Mouse (Mus musculus): ENCODE measurements around the gene Wdr11. TPM values are rescaled to one million over a fixed set of nuclear protein-coding genes. Genes with fewer than 3 reads are reported as not detected.

The Wdr11 gene
- polyA plus RNA-seq, 1 experiment from 2014 or later = 49.5 TPM

DNA sequence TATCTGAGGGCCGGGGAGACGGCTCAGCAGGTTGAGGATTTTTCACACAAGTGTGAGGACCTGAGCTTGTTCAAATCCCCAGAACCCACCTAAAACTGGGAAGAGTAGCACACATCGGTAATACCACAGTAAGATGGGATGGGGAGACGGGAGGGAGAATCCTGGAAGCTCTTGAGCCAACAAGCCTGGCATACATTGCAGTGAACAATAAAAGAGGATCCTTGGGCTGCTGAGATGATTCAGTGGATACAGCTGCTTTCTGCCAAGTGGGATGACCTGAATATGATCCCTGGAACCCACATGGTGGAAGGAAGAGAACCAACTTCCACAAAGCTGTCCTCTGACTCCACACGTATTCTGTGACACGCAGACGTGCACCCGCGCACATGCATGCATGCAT is 68.9 kb downstream of the Wdr11 start:
- 58% methylated on average over 9 of the region's 9 CpGs for WGBS
- H3K4me2 ChIP-seq (replicated peaks; ENCODE audit: low read depth, low read length) = no peak overlapping the region
- H3K27ac ChIP-seq (ENCODE audit: low read depth, low read length) = no peak overlapping the region
- H3K4me3 ChIP-seq (ENCODE audit: low read length) = no peak overlapping the region
- H3K36me3 ChIP-seq (ENCODE audit: control insufficient read depth, insufficient read depth, low read length) = no peaks in the 10 kb centered on the region
- no peak for ATAC-seq (ENCODE audit: low FRiP score, low TSS enrichment)
- H3K9me3 ChIP-seq (ENCODE audit: control insufficient read depth, low read length) = no peaks in the 10 kb centered on the region
- no peaks in the 10 kb centered on the region for H3K27me3 ChIP-seq (ENCODE audit: control insufficient read depth, insufficient read depth, low read length)
- H3K4me1 ChIP-seq (ENCODE audit: control insufficient read depth, insufficient read depth, low read length) = peaks cover 28% of the 10 kb centered on the region
- no peak overlapping the region for H3K9ac ChIP-seq (ENCODE audit: low read depth, low read length)

- peaks cover 21% of the 10 kb centered on the region for H3K4me1 ChIP-seq (ENCODE audit: control insufficient read depth, insufficient read depth, low read length)
- 63% methylated on average over 16 of the region's 16 CpGs for WGBS
- no peaks in the 10 kb centered on the region for H3K36me3 ChIP-seq (ENCODE audit: control insufficient read depth, insufficient read depth, low read length)
- no peak overlapping the region for H3K4me3 ChIP-seq (ENCODE audit: low read length)
- H3K9me3 ChIP-seq (ENCODE audit: control insufficient read depth, low read length) = no peaks in the 10 kb centered on the region
- H3K27ac ChIP-seq (ENCODE audit: low read depth, low read length) = no peak overlapping the region
- H3K27me3 ChIP-seq (ENCODE audit: control insufficient read depth, insufficient read depth, low read length) = no peaks in the 10 kb centered on the region
- ATAC-seq (ENCODE audit: low FRiP score, low TSS enrichment) = no peak
- 0 out of 2 replicates have a peak overlapping the region, but pooled peaks have one; percentile 5 for H3K9ac ChIP-seq (ENCODE audit: low read depth, low read length)
- H3K4me2 ChIP-seq (replicated peaks; ENCODE audit: low read depth, low read length) = no peak overlapping the region
These were observed 70.6 kb downstream of the Wdr11 start for GRCm38 (mm10) chr7:129662051-129662789.

DNA sequence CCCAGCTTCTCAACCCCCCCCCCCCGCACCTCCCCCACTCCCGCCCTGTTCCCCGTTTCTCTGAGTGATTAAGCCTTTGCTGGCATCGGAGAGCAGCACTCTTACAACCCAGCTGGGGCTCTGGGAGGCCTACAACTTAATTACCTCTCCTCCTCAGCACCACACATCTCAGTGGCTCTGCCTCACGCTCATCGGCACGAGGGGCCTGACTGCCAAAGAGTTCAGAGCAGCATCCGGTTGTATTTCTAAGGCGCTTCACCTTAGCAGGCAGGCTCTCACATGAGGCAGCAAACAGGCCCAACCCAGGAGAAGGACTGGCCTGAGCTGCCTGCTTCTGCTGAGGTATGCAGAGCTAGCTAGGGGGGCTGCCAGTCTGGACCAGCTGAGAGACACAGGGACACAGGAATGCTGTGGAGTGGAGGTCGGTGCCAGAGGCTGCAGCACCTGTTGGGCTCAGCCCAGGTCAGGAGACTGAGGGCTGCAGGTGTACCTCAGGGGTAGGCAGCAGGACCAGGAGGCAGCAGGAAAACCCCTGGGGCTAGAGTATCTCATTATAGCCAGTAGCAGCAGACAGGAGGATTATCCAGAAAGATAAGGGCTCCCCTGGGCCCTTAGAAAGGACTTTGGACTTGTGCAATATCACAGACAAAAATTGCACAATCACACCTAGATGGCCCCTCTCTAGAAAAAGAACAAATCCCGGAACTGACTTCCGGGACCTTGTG is 72.3 kb downstream of the Wdr11 start:
- H3K36me3 ChIP-seq (ENCODE audit: control insufficient read depth, insufficient read depth, low read length) = no peaks in the 10 kb centered on the region
- peaks cover 21% of the 10 kb centered on the region for H3K4me1 ChIP-seq (ENCODE audit: control insufficient read depth, insufficient read depth, low read length)
- 0 out of 2 replicates have a peak overlapping the region, but pooled peaks have one; percentile 13 for H3K9ac ChIP-seq (ENCODE audit: low read depth, low read length)
- 19% methylated on average over 12 of the region's 12 CpGs for WGBS
- no peak overlapping the region; the same call in 1 of the 2 replicates for H3K27ac ChIP-seq (ENCODE audit: low read depth, low read length)
- H3K4me3 ChIP-seq (ENCODE audit: low read length) = no peak overlapping the region
- no peaks in the 10 kb centered on the region for H3K27me3 ChIP-seq (ENCODE audit: control insufficient read depth, insufficient read depth, low read length)
- H3K9me3 ChIP-seq (ENCODE audit: control insufficient read depth, low read length) = no peaks in the 10 kb centered on the region
- ATAC-seq (ENCODE audit: low FRiP score, low TSS enrichment) = peak; percentile 73
- no peak overlapping the region for H3K4me2 ChIP-seq (replicated peaks; ENCODE audit: low read depth, low read length)

DNA sequence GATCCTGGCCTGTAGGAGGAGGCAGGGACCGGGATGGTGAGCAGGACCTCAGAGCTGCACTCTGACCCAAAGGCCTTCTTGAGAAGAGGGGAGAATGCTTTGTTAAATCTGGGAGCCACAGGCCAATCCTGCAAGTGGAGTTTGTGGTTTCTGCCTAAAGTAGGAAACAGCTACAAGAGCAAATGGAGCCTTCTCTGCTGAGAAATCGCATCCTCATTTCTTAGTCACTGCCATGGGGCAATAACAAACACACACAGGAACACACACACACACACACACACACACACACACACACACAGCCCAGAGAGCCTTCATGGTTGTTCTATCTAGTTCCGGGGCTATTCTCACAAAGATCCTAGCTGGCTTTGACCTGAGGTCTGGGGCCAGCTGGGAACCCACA is 73.7 kb downstream of the Wdr11 start:
- Histone ChIP-seq H3K27ac (ENCODE audit: low read depth, low read length) (no peak overlapping the region), H3K36me3 (ENCODE audit: control insufficient read depth, insufficient read depth, low read length) (no peaks in the 10 kb centered on the region), H3K4me1 (ENCODE audit: control insufficient read depth, insufficient read depth, low read length) (peaks cover 19% of the 10 kb centered on the region), H3K4me2 (replicated peaks; ENCODE audit: low read depth, low read length) (no peak overlapping the region), H3K9ac (ENCODE audit: low read depth, low read length) (no peak overlapping the region), H3K9me3 (ENCODE audit: control insufficient read depth, low read length) (no peaks in the 10 kb centered on the region), H3K4me3 (ENCODE audit: low read length) (no peak overlapping the region), H3K27me3 (ENCODE audit: control insufficient read depth, insufficient read depth, low read length) (no peaks in the 10 kb centered on the region)
- 71% methylated on average over 3 of the region's 3 CpGs for WGBS
- no peak for ATAC-seq (ENCODE audit: low FRiP score, low TSS enrichment)

DNA sequence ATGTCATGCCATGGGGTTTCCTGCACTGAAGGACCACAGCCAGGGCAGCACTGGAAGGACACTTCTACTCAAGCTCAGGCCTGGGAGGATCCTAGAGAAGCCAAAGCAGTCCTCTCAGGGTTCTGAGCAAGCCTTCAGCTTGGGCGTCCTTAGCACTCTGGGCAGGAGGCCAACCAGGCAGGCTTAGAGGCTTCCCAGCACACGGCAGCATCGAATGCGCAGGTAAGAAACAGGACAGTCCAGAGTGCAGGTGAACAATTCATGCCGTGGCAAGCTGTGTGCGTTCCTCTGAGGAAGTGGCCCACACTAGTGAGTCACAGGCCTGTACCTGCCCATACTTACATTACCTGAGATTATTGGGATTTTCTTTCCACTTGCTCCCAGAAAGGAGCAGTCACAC is 74.3 kb downstream of the Wdr11 start:
- no peaks in the 10 kb centered on the region for H3K36me3 ChIP-seq (ENCODE audit: control insufficient read depth, insufficient read depth, low read length)
- no peak overlapping the region for H3K9ac ChIP-seq (ENCODE audit: low read depth, low read length)
- H3K4me2 ChIP-seq (replicated peaks; ENCODE audit: low read depth, low read length) = no peak overlapping the region
- no peaks in the 10 kb centered on the region for H3K27me3 ChIP-seq (ENCODE audit: control insufficient read depth, insufficient read depth, low read length)
- WGBS = 81% methylated on average over 6 of the region's 6 CpGs
- no peak overlapping the region for H3K4me3 ChIP-seq (ENCODE audit: low read length)
- no peak for ATAC-seq (ENCODE audit: low FRiP score, low TSS enrichment)
- peaks cover 16% of the 10 kb centered on the region for H3K4me1 ChIP-seq (ENCODE audit: control insufficient read depth, insufficient read depth, low read length)
- H3K27ac ChIP-seq (ENCODE audit: low read depth, low read length) = no peak overlapping the region
- no peaks in the 10 kb centered on the region for H3K9me3 ChIP-seq (ENCODE audit: control insufficient read depth, low read length)

DNA sequence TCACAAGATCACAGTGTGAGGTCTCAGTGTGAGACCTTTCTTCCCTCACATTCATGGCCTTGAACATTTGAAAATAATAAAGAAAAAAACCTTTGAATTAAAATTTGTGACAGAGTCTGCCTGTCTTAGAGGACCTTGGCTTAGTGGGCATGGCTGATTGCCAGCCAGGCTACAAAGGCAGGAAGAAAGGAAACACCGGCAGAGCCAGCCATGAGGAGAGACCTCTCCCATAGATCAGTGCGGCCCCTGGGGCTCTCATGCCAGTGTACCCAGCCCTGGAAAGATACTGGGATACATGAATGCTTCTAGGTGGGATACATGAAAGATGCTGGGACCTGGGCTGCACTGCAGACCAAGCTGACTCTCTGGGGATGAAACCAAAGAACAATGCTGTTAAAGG is 74.9 kb downstream of the Wdr11 start:
- Histone ChIP-seq H3K9me3 (ENCODE audit: control insufficient read depth, low read length) (no peaks in the 10 kb centered on the region), H3K27ac (ENCODE audit: low read depth, low read length) (no peak overlapping the region), H3K36me3 (ENCODE audit: control insufficient read depth, insufficient read depth, low read length) (no peaks in the 10 kb centered on the region), H3K4me2 (replicated peaks; ENCODE audit: low read depth, low read length) (no peak overlapping the region), H3K27me3 (ENCODE audit: control insufficient read depth, insufficient read depth, low read length) (no peaks in the 10 kb centered on the region), H3K9ac (ENCODE audit: low read depth, low read length) (no peak overlapping the region), H3K4me1 (ENCODE audit: control insufficient read depth, insufficient read depth, low read length) (peaks cover 16% of the 10 kb centered on the region), H3K4me3 (ENCODE audit: low read length) (no peak overlapping the region)
- 78% methylated on average over 2 of the region's 2 CpGs for WGBS
- ATAC-seq (ENCODE audit: low FRiP score, low TSS enrichment) = no peak

DNA sequence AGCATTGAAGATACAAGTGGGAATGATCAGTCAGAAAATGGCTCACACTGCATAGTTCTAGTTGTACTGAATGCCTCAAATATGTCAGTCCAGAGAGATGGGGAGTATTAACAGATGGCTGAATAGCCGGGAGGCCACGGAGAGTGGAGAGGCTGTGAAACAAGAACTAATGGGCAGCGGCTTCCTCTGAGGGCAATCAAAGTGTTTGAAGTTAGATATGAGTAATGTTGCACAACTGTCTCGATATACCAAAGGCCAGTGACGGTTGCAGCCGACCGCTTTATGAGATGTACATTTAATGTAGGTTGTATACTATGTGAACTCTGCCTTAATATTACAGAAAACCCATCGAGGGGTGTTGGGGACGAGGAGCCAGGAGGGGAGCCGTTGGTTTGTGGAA is 78.6 kb downstream of the Wdr11 start:
- no peak overlapping the region for H3K4me3 ChIP-seq (ENCODE audit: low read length)
- 71% methylated on average over 10 of the region's 10 CpGs for WGBS
- no peaks in the 10 kb centered on the region for H3K27me3 ChIP-seq (ENCODE audit: control insufficient read depth, insufficient read depth, low read length)
- H3K4me2 ChIP-seq (replicated peaks; ENCODE audit: low read depth, low read length) = no peak overlapping the region
- no peaks in the 10 kb centered on the region for H3K9me3 ChIP-seq (ENCODE audit: control insufficient read depth, low read length)
- H3K27ac ChIP-seq (ENCODE audit: low read depth, low read length) = no peak overlapping the region
- no peak for ATAC-seq (ENCODE audit: low FRiP score, low TSS enrichment)
- no peak overlapping the region for H3K9ac ChIP-seq (ENCODE audit: low read depth, low read length)
- no peaks in the 10 kb centered on the region; the same call in 1 of the 2 replicates for H3K4me1 ChIP-seq (ENCODE audit: control insufficient read depth, insufficient read depth, low read length)
- H3K36me3 ChIP-seq (ENCODE audit: control insufficient read depth, insufficient read depth, low read length) = no peaks in the 10 kb centered on the region

- WGBS = 69% methylated on average over 18 of the region's 18 CpGs
- ATAC-seq (ENCODE audit: low FRiP score, low TSS enrichment) = no peak
- Histone ChIP-seq H3K27me3 (ENCODE audit: control insufficient read depth, insufficient read depth, low read length) (no peaks in the 10 kb centered on the region), H3K4me1 (ENCODE audit: control insufficient read depth, insufficient read depth, low read length) (no peaks in the 10 kb centered on the region; the same call in 1 of the 2 replicates), H3K4me3 (ENCODE audit: low read length) (no peak overlapping the region), H3K9ac (ENCODE audit: low read depth, low read length) (no peak overlapping the region), H3K27ac (ENCODE audit: low read depth, low read length) (no peak overlapping the region), H3K4me2 (replicated peaks; ENCODE audit: low read depth, low read length) (no peak overlapping the region), H3K36me3 (ENCODE audit: control insufficient read depth, insufficient read depth, low read length) (no peaks in the 10 kb centered on the region), H3K9me3 (ENCODE audit: control insufficient read depth, low read length) (no peaks in the 10 kb centered on the region)
These were observed 80.3 kb downstream of the Wdr11 start for GRCm38 (mm10) chr7:129671675-129672651.
